10 mouse cellular contexts compared by ENCODE assay signal in genomic region chr8:121262728-121263389, GRCm38 (mm10).
A peak's percentile ranks its signal among the peaks of the same experiment; 100 is the strongest.
DNase-seq lines count a peak whose midpoint lies in the region; ATAC-seq lines count a peak whose summit lies in the region.
"Had no signal": no experiment of that assay in that cellular context is flagged by ENCODE, and none has a peak within 500 bp of the region (broad histone marks: within the 10 kb centered on the region; RNA-seq: fewer than 3 reads in every experiment).

No protein-coding gene starts in this region.

- no peak for ATAC-seq in midbrain, embryonic 14.5 days (ENCODE audit: low FRiP score, low TSS enrichment)
- ATAC-seq in midbrain, embryonic 16.5 days: no peak
- ATAC-seq in heart, embryonic 14.5 days (ENCODE audit: insufficient number of reproducible peaks, insufficient read depth, low FRiP score, low read depth): peak; percentile 78
- peak; percentile 37; the same call in 1 of the 2 replicates for ATAC-seq in stomach, embryonic 15.5 days (ENCODE audit: insufficient read depth, low FRiP score, low read depth)
- no peak for ATAC-seq in inflammation-experienced regulatory T-cells, adult 6 months

- WGBS in midbrain, embryonic 14.5 days: 84% methylated on average over 21 of the region's 21 CpGs
- 80% methylated on average over 21 of the region's 21 CpGs for WGBS in midbrain, embryonic 16.5 days
- 29% methylated on average over 21 of the region's 21 CpGs for WGBS in heart, embryonic 14.5 days
- WGBS in stomach, embryonic 15.5 days: 50% methylated on average over 21 of the region's 21 CpGs

- no peak overlapping the region for H3K4me3 ChIP-seq in midbrain, embryonic 14.5 days (replicated peaks; ENCODE audit: low read depth, low read length)
- no peak overlapping the region for H3K4me3 ChIP-seq in midbrain, embryonic 16.5 days (ENCODE audit: low read depth, low read length)
- no peak overlapping the region for H3K4me3 ChIP-seq in heart, embryonic 14.5 days (ENCODE audit: control insufficient read depth in 1 of 2, insufficient read depth in 1 of 2, low read depth in 1 of 2, low read length in 2 of 2)
- no peak overlapping the region for H3K4me3 ChIP-seq in stomach, embryonic 15.5 days (replicated peaks)
- H3K4me3 ChIP-seq: embryonic facial prominence, embryonic 12.5 days; midbrain, embryonic 12.5 days had no signal

- H3K9me3 ChIP-seq in midbrain, embryonic 14.5 days (ENCODE audit: control insufficient read depth, low read length): no peaks in the 10 kb centered on the region
- no peaks in the 10 kb centered on the region for H3K9me3 ChIP-seq in midbrain, embryonic 16.5 days (replicated peaks; ENCODE audit: control insufficient read depth, low read length, poor library complexity, severe bottlenecking)
- H3K9me3 ChIP-seq in heart, embryonic 14.5 days (ENCODE audit: control insufficient read depth, low read length): no peaks in the 10 kb centered on the region
- no peaks in the 10 kb centered on the region for H3K9me3 ChIP-seq in stomach, embryonic 15.5 days
- H3K9me3 ChIP-seq: midbrain, embryonic 12.5 days had no signal

- H3K4me2 ChIP-seq in midbrain, embryonic 14.5 days (ENCODE audit: low read length): peak overlapping the region; percentile 19; the same call in 1 of the 2 replicates
- no peak overlapping the region for H3K4me2 ChIP-seq in midbrain, embryonic 16.5 days (ENCODE audit: low read length)
- H3K4me2 ChIP-seq in heart, embryonic 14.5 days (ENCODE audit: low read length): peak overlapping the region; percentile 56
- peak overlapping the region; percentile 32 for H3K4me2 ChIP-seq in stomach, embryonic 15.5 days
- H3K4me2 ChIP-seq: embryonic facial prominence, embryonic 12.5 days; midbrain, embryonic 12.5 days had no signal

- no peak for DNase-seq in midbrain, embryonic 14.5 days
- DNase-seq in kidney, postnatal 36 days: peak; percentile 75 to 85
- no peak for DNase-seq in cerebellum, postnatal 14 days
- no peak for DNase-seq in right cerebral cortex, adult 2 months (ENCODE audit: low spot score in 2 of 2)

- H3K27me3 ChIP-seq in midbrain, embryonic 14.5 days (ENCODE audit: control insufficient read depth, insufficient read depth, low read length): no peaks in the 10 kb centered on the region
- peaks cover under 1% of the 10 kb centered on the region; the same call in 1 of the 2 replicates for H3K27me3 ChIP-seq in midbrain, embryonic 16.5 days (ENCODE audit: control insufficient read depth, insufficient read depth, low read depth, low read length)
- H3K27me3 ChIP-seq in heart, embryonic 14.5 days (ENCODE audit: control insufficient read depth, insufficient read depth, low read length): 0 out of 2 replicates have a peak, but pooled peaks cover under 1% of the 10 kb centered on the region
- H3K27me3 ChIP-seq in stomach, embryonic 15.5 days (replicated peaks): no peaks in the 10 kb centered on the region
- H3K27me3 ChIP-seq: midbrain, embryonic 12.5 days had no signal

- no peaks in the 10 kb centered on the region for H3K4me1 ChIP-seq in midbrain, embryonic 14.5 days (ENCODE audit: control insufficient read depth, insufficient read depth, low read length)
- no peaks in the 10 kb centered on the region for H3K4me1 ChIP-seq in midbrain, embryonic 16.5 days (ENCODE audit: control insufficient read depth, insufficient read depth, low read length)
- H3K4me1 ChIP-seq in heart, embryonic 14.5 days (ENCODE audit: control insufficient read depth in 2 of 2, insufficient read depth in 2 of 2, low read length in 2 of 2): peaks cover 29 to 30% of the 10 kb centered on the region in 2 experiments
- peaks cover 23% of the 10 kb centered on the region for H3K4me1 ChIP-seq in stomach, embryonic 15.5 days

- H3K9ac ChIP-seq in midbrain, embryonic 14.5 days (replicated peaks; ENCODE audit: low read length): no peak overlapping the region
- H3K9ac ChIP-seq in midbrain, embryonic 16.5 days (ENCODE audit: low read depth, low read length): no peak overlapping the region
- H3K9ac ChIP-seq in heart, embryonic 14.5 days (ENCODE audit: low read length): peak overlapping the region; percentile 18; the same call in 1 of the 2 replicates
- no peak overlapping the region for H3K9ac ChIP-seq in stomach, embryonic 15.5 days
- H3K9ac ChIP-seq: embryonic facial prominence, embryonic 12.5 days; midbrain, embryonic 12.5 days had no signal

- H3K27ac ChIP-seq in midbrain, embryonic 14.5 days (replicated peaks; ENCODE audit: low read depth, low read length): no peak overlapping the region
- no peak overlapping the region for H3K27ac ChIP-seq in midbrain, embryonic 16.5 days (ENCODE audit: low read length)
- H3K27ac ChIP-seq in heart, embryonic 14.5 days (replicated peaks in 1 of 2; ENCODE audit: control insufficient read depth in 1 of 2, insufficient read depth in 1 of 2, low read depth in 2 of 2, low read length in 2 of 2): peak overlapping the region; percentile 54 to 77
- H3K27ac ChIP-seq in stomach, embryonic 15.5 days: peak overlapping the region; percentile 87
- H3K27ac ChIP-seq: midbrain, embryonic 12.5 days had no signal

- no peaks in the 10 kb centered on the region for H3K36me3 ChIP-seq in midbrain, embryonic 14.5 days (ENCODE audit: control insufficient read depth, insufficient read depth, low read length)
- no peaks in the 10 kb centered on the region for H3K36me3 ChIP-seq in midbrain, embryonic 16.5 days (ENCODE audit: control insufficient read depth, insufficient read depth, low read length)
- no peaks in the 10 kb centered on the region for H3K36me3 ChIP-seq in heart, embryonic 14.5 days (ENCODE audit: control insufficient read depth, insufficient read depth, low read length)
- H3K36me3 ChIP-seq in stomach, embryonic 15.5 days: no peaks in the 10 kb centered on the region
- H3K36me3 ChIP-seq: embryonic facial prominence, embryonic 12.5 days; midbrain, embryonic 12.5 days had no signal

Comparison
In these comparisons a context has a peak if more than half of its experiments do, and no peak if none do; other contexts are left out.
1. ATAC-seq: peak in heart, embryonic 14.5 days (single experiment) and stomach, embryonic 15.5 days (single experiment); none in midbrain, embryonic 14.5 days (single experiment), midbrain, embryonic 16.5 days (single experiment) and inflammation-experienced regulatory T-cells, adult 6 months (single experiment).
2. DNase-seq: peak in kidney, postnatal 36 days (2 of 2); none in midbrain, embryonic 14.5 days (single experiment), cerebellum, postnatal 14 days (0 of 2) and right cerebral cortex, adult 2 months (0 of 2).
3. H3K27ac ChIP-seq: peak in heart, embryonic 14.5 days (2 of 2) and stomach, embryonic 15.5 days (single experiment); none in midbrain, embryonic 14.5 days (single experiment) and midbrain, embryonic 16.5 days (single experiment).